Mouse (Mus musculus) liver, postnatal 0 days (tissue): Measurements from ENCODE around the gene Phf24.

ENCODE experiments used
- CTCF ChIP-seq: sonication (generic); IDR thresholded peaks from 2 replicates; pipeline ENCODE4 v1.5.1; 2016; ENCODE audit warnings: antibody characterized with exemption, low read depth
- EP300 ChIP-seq: IDR thresholded peaks from 2 replicates; pipeline ENCODE4 v1.6.1; 2016; ENCODE audit warnings: antibody characterized with exemption, low read depth, mild to moderate bottlenecking

DNA sequence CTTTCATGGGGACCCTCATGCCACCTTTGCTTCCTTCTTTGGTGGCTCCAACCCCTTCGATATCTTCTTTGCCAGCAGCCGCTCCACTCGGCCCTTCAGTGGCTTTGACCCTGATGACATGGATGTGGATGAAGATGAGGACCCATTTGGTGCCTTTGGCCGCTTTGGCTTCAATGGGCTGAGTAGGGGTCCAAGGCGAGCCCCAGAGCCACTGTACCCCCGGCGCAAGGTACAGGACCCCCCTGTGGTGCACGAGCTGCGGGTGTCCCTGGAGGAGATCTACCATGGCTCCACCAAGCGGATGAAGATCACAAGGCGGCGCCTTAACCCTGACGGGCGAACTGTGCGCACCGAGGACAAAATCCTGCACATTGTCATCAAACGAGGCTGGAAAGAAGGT, 40.1 kb downstream of the Phf24 start:
- no peak for TF ChIP-seq CTCF
- no peak for TF ChIP-seq EP300
